Mouse (Mus musculus) natural killer cell, adult 2 months (primary cell): ENCODE measurements around the gene Spon1.

ENCODE experiments used
- DNase-seq, 2 experiments: peaks; one replicate each; pipeline ENCODE4 v3.0.0; 2022; ENCODE audit warnings: low spot score in 2 of 2

The Spon1 gene

DNA sequence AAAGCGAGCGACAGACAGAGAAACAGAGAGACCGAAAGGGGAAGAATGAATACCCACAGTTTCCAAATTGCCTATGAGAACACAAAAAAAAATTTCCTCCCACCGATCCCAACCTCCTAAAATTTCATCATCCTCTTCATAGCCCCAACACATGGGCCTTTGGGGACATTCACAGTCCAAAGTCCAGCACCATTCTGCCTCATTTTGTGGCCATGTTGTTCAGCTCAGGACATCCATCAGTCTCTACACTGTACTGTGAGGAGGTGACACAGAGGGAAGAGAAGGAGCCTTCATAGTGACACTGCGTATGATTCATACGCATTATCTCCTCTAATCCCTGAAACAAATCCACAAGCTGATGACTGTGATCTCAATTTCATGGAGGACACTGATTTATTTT lies 12.7 kb downstream of the Spon1 start:
- no peak for DNase-seq

DNA sequence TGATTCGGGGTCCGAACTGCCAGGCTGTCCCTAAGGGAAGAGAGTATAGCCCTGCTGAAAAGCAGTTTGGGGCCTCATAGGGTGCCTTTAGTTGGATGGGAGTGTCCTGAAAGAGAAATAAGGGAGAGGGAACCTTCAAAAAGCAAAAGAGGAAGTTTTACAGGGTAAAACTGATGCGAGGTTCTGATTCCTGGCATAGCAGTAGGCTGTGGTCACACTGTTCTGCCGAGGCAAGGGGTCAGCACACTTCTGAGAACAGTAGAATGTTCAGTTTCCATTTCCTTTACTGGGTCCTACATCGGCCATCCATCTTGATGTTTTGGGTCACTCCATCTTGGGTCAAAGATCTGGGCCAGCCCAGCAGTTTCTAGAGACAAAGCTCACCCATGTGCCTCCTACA lies 14.5 kb downstream of the Spon1 start:
- DNase-seq, result no peak

DNA sequence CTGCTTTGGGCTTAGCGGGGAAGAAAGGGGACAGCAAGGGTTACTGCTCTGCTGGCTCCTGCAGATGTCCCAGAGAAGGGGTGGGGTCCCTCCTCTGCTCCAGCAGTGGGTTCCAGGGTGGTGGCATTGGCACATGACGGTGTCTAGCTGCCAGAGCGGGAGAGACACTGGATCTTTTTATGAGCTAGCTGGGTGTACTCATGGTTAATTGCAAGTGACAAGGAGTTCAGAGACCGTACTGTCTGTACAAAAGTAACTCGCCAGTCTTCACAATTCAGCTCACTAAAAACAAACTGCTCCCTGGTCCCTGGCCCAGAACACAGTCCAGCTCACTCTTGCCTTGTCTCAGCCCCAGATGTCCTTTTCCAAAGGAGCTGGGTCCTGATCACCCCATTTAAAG lies 26.2 kb downstream of the Spon1 start:
- no peak for DNase-seq

DNA sequence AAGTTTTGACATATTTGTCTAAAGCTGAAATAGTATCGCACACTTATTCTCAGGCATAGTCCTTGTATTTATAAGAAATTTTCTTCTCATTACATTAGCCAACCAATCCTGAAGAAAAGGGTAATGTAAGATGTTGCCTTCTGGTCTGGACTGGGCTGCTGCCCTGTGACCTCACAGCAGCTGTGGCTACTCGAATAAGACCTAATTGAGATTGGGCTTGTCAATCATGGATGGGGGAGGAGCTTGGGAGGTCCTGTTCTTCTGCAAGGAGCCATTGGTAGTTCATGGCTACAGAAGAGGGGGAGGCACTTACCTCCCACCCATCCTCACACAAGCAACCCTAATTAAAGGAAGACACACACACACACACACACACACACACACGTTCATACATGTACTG lies 27.1 kb downstream of the Spon1 start:
- DNase-seq, result no peak

DNA sequence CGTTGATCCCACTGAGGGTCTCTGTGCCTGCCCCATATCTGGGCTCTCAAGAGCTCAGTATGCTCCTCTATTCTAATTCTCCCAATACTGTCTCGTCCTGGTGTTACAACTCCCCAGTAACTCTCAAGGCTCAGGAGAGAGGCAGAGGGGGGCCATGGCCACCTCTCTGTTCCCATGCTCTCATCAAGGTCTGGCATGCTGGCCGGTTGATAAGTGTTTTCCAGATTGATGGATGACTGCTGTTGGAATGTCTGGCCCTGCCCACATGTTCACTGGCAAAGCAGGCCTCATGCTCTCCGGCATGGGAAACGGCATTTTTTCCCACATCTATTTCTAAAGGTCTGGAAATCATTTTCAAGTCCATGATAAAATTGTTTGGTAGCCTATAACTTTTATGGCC lies 29.4 kb downstream of the Spon1 start:
- DNase-seq, result no peak

- DNase-seq, result no peak
Observed at GRCm38 (mm10) chr7:113797134-113797533, 31.3 kb downstream of the Spon1 start.

DNA sequence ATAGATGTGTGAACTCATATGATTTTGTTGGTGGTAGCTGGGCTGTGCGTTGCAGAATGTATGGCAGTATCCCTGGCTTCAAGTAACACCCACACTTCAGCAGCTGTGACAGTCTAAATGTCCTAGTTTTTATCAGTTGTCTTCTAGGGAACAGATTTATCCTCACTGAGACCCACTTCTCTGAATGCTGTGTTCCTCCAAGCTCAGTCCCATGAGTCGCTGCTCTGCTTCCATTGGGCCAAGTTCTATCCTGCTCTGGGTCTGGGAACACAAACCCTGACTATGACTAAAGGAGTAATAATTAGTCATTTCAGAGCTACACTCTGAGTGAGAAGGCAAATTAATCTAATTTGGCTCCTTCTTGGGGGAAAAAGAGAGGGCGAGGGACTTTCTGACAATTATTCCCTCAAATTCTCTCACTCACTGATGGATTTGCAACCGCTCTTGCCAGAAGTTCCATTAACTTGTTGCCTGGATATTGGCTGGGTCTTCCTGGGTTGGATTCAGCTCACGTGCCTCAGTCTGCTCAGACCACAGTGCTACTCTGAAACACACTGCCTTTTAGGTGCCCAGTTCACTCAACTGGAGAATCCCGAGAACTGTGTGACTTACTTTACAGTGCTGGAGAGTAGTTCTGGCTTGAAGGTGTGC lies 32.9 kb downstream of the Spon1 start:
- DNase-seq, result no peak

DNA sequence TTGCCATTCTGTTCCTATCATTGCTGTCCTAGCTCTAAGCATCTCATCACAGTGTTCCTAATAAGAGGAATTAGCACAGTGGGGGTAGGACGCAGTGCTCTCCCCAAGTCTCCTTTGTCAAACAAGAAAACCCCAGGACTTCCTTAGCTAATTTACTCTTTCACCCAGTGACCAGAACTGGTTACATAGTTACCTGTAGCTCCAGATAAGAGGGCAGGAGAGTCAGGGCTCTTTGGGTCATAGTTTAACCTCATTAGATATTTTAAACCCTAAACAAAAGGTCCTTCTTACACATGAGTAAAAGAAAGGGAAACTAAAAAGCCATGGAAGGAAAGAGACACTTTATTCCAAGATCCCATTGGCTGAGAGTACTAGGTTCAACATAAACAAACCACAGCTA lies 44.0 kb downstream of the Spon1 start:
- no peak for DNase-seq

GRCm38 (mm10) chr7:113811376-113812158 lies 45.8 kb downstream of the Spon1 start:
- DNase-seq, result no peak

- DNase-seq, result no peak
Observed at GRCm38 (mm10) chr7:113814101-113814779, 48.4 kb downstream of the Spon1 start.

DNA sequence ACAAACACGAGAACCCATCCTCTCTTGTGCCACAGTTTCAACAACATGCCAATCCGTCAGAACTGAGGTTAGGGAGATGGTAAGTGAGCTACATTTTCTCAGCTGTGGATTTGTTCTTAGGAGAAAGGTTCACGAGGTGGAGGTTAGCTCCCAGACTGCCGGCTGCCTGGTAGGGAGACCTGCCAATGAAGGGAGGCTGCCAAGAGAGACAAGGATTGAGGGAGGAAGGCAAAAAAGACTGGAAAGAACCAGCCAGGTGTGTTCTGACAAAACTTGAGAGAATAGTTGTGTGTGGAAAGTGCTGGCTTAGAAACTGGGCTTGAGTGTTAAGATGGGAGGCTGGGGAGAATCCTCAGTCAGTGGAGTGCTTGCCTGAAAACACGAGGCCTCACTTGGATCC lies 49.9 kb downstream of the Spon1 start:
- no peak for DNase-seq

- DNase-seq, result no peak
Observed at GRCm38 (mm10) chr7:113816827-113817334, 51.1 kb downstream of the Spon1 start.

- DNase-seq, result no peak
Observed at GRCm38 (mm10) chr7:113818116-113818515, 52.3 kb downstream of the Spon1 start.

GRCm38 (mm10) chr7:113820213-113820612 lies 54.4 kb downstream of the Spon1 start:
- no peak for DNase-seq

DNA sequence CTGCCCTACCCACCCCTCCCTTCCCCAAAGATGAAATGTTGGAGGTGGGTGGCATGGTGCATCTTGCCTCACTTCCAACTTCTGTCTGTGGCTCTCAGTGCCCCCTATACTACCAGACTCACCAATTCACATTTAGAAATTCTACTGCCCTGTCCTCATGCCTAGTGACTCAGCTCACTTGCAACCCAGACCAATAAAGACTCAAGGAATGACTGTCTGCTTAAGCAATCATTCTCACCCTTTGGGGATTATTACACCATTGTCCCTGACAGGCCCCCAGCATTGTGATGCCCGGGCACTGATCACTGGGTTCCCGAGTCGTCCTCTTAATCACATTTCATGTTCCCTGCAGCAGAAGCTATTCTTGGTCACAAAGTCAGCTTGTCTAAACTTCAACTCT lies 57.2 kb downstream of the Spon1 start:
- DNase-seq, result no peak

GRCm38 (mm10) chr7:113824651-113825050 lies 58.9 kb downstream of the Spon1 start:
- no peak for DNase-seq

GRCm38 (mm10) chr7:113825498-113826205 lies 59.9 kb downstream of the Spon1 start:
- no peak for DNase-seq

DNA sequence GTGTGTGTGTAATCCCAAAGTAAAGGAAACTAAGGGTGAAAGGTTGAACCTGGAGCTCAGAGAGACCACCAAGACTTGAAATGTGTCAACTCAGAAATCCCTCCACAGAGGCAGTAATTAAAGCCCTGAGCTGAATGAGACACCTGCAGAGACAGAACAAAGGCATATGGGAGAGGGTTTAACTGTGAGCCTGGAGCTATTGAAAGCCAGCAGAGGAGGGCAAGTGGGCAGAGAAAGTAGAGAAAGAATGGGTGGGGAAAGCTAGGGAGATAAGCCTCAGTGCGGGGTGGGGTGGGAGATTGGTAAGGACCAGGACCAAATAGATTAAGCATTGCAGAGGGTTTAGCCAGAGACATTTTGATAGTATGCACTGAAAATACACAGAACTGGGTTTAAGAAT lies 60.7 kb downstream of the Spon1 start:
- no peak for DNase-seq

DNA sequence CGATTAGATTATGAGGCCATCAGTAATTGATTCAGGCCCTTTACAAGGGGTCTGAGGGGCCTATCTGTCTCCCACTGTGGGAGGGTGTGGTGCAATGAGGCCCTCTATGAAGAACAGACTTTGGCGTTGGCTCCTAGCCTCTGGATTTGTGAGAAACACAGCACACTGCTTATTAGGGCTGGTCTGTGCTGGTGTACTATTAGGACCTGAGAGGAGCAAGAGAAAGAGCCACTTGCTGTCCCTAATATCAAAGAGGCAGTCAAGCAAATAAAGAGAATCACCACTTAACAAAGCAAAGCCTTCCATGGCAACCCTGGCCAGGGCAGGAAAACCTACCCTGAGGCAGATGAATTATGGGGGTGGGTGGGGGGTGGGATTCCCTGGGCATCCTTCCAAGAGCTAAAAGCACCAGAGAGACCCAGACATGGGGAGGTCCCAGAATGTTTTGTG lies 62.3 kb downstream of the Spon1 start:
- no peak for DNase-seq

- DNase-seq, result no peak
Observed at GRCm38 (mm10) chr7:113828576-113828975, 62.8 kb downstream of the Spon1 start.

DNA sequence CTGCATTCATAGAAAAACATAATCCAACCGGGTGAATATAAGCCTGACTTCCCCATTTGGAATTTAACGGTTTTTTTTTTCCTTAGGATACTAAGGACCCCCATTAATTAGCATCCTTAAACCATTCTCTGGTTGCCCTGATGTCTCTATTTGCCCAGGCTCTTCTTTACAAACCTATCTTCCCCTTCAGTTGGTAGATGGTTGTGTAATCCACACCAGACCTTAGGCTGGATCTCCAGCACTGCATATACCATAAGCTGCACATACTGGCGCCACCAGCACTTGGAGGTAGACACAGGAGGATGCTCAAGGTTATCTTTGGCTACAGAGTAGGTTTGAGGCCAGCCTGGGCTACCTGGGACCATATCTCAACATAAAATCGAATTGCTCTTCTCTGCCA lies 71.4 kb downstream of the Spon1 start:
- no peak for DNase-seq

DNA sequence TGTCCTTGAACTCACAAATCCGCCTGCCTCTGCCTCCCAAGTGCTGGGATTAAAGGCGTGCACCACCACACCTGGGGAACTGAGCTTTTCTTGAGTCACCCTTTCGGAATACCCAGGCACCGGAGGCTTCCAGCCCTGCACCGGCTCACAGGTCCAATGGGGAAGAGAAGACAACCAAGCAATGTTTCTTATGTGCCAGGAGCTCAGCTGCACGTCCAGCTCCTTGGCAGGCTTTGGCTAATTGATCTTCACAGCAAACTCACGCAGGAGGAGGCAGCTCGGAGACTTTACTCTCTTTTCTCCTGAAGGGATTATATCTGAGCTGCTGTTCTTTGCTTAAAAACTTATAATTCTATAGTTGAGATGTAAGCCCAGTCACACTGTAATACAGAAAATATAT lies 73.6 kb downstream of the Spon1 start:
- no peak for DNase-seq
